Mouse (Mus musculus) CH12.LX (cell line): ENCODE results near the gene 4922502D21Rik. TPM values are rescaled to one million over a fixed set of nuclear protein-coding genes. Genes with fewer than 3 reads are reported as not detected.

ENCODE experiments used
- DNase-seq: peaks from one replicate; pipeline ENCODE4 v3.0.0-alpha.2; 2013; ENCODE audit errors: extremely low read depth
- H3K27ac ChIP-seq: 2 replicates; pipeline ENCODE4 v1.5.1; 2012; ENCODE audit warnings: low read depth, mild to moderate bottlenecking, control low read depth, moderate library complexity; ENCODE audit not compliant: insufficient read depth
- H3K27me3 ChIP-seq: replicated peaks from 2 replicates; pipeline ENCODE3; 2012; ENCODE audit warnings: inconsistent platforms
- H3K36me3 ChIP-seq, 2 experiments: replicated peaks in 1 of 2; 2 replicates each; pipeline versions ENCODE3 to v1.6.1; 2012; ENCODE audit warnings: inconsistent platforms in 1 of 2, low read length in 1 of 2, mild to moderate bottlenecking in 1 of 2, mixed read lengths in 1 of 2, moderate library complexity in 1 of 2; ENCODE audit not compliant: control insufficient read depth in 1 of 2, insufficient read depth in 1 of 2
- H3K4me1 ChIP-seq, 2 experiments: 2 replicates each; pipeline ENCODE4 v1.6.1; 2012; ENCODE audit warnings: inconsistent platforms in 1 of 2, moderate library complexity in 1 of 2; ENCODE audit not compliant: insufficient read depth in 2 of 2, control insufficient read depth in 1 of 2
- H3K4me2 ChIP-seq: 2 replicates; pipeline ENCODE4 v1.6.1; 2012; ENCODE audit warnings: low read depth, mild to moderate bottlenecking, control low read depth; ENCODE audit not compliant: poor library complexity, insufficient read depth, severe bottlenecking
- H3K4me3 ChIP-seq, 3 experiments: fragments of 150-350 bp in 1 of 3; sonication (generic) in 1 of 3; replicated peaks in 1 of 3; 2 replicates each; pipeline versions ENCODE3 to v1.5.1; 2011 to 2012; ENCODE audit warnings: low read depth in 2 of 3, low read length in 2 of 3, mild to moderate bottlenecking in 2 of 3, moderate library complexity in 2 of 3, control low read depth in 1 of 3, improper control_type of control experiment in 1 of 3, inconsistent platforms in 1 of 3, mixed read lengths in 1 of 3; ENCODE audit not compliant: poor library complexity in 1 of 3
- H3K79me2 ChIP-seq: replicated peaks from 2 replicates; pipeline ENCODE4 v1.6.1; 2012; ENCODE audit warnings: mild to moderate bottlenecking, moderate library complexity; ENCODE audit not compliant: control insufficient read depth, poor library complexity, insufficient read depth, severe bottlenecking; ENCODE audit errors: extremely low read depth
- H3K9ac ChIP-seq: 2 replicates; pipeline ENCODE4 v1.6.1; 2012; ENCODE audit warnings: low read depth, mild to moderate bottlenecking, control low read depth, moderate library complexity; ENCODE audit not compliant: insufficient read depth
- H3K9me3 ChIP-seq: replicated peaks from 2 replicates; pipeline ENCODE3; 2012; ENCODE audit warnings: low read length, inconsistent platforms, mixed read lengths
- BHLHE40 ChIP-seq: IDR thresholded peaks from 2 replicates; pipeline ENCODE4 v1.6.1; 2011; ENCODE audit warnings: mild to moderate bottlenecking, low read depth, low read length, improper control_type of control experiment
- CHD2 ChIP-seq: IDR thresholded peaks from 2 replicates; pipeline ENCODE4 v1.6.1; 2011; ENCODE audit warnings: low read length, improper control_type of control experiment
- E2F4 ChIP-seq: IDR thresholded peaks from 2 replicates; pipeline ENCODE4 v1.6.1; 2011; ENCODE audit warnings: low read depth, low read length, improper control_type of control experiment; ENCODE audit not compliant: insufficient replicate concordance
- ELF1 ChIP-seq: IDR thresholded peaks from 2 replicates; pipeline ENCODE4 v1.6.1; 2014; ENCODE audit warnings: low read depth, mild to moderate bottlenecking, inconsistent platforms, low read length, improper control_type of control experiment
- EP300 ChIP-seq: IDR thresholded peaks from 2 replicates; pipeline ENCODE4 v1.6.1; 2011; ENCODE audit warnings: low read length, improper control_type of control experiment
- ETS1 ChIP-seq: conservative IDR thresholded peaks from 2 replicates; pipeline ENCODE4 v1.6.1; 2012; ENCODE audit warnings: low read depth, mild to moderate bottlenecking, inconsistent platforms, low read length, improper control_type of control experiment, moderate library complexity
- IRF4 ChIP-seq: IDR thresholded peaks from 2 replicates; pipeline ENCODE4 v1.6.1; 2014; ENCODE audit warnings: low read depth, mild to moderate bottlenecking, inconsistent platforms, low read length, improper control_type of control experiment
- JUND ChIP-seq: conservative IDR thresholded peaks from 2 replicates; pipeline ENCODE4 v1.6.1; 2011; ENCODE audit warnings: low read depth, low read length, improper control_type of control experiment
- KAT2A ChIP-seq: IDR thresholded peaks from 2 replicates; pipeline ENCODE4 v1.6.1; 2012; ENCODE audit warnings: low read length, improper control_type of control experiment, inconsistent platforms; ENCODE audit not compliant: insufficient replicate concordance
- MAFK ChIP-seq: IDR thresholded peaks from 2 replicates; pipeline ENCODE4 v1.6.1; 2011; ENCODE audit warnings: low read length, improper control_type of control experiment; ENCODE audit not compliant: insufficient replicate concordance
- MAX ChIP-seq: IDR thresholded peaks from 2 replicates; pipeline ENCODE4 v1.6.1; 2011; ENCODE audit warnings: low read length, improper control_type of control experiment
- MAZ ChIP-seq: IDR thresholded peaks from 2 replicates; pipeline ENCODE4 v1.6.1; 2012; ENCODE audit warnings: low read depth, mild to moderate bottlenecking, inconsistent platforms, low read length, improper control_type of control experiment, moderate library complexity
- MEF2A ChIP-seq: IDR thresholded peaks from 2 replicates; pipeline ENCODE4 v1.6.1; 2014; ENCODE audit warnings: low read depth, mild to moderate bottlenecking, inconsistent platforms, low read length, improper control_type of control experiment, borderline replicate concordance
- MXI1 ChIP-seq: IDR thresholded peaks from 2 replicates; pipeline ENCODE4 v1.6.1; 2011; ENCODE audit warnings: mild to moderate bottlenecking, low read depth, low read length, improper control_type of control experiment
- MYC ChIP-seq: IDR thresholded peaks from 2 replicates; pipeline ENCODE4 v1.6.1; 2011; ENCODE audit warnings: low read depth, mild to moderate bottlenecking, improper control_type of control experiment, low read length
- NELFE ChIP-seq: IDR thresholded peaks from 2 replicates; pipeline ENCODE4 v1.6.1; 2011; ENCODE audit warnings: low read depth, low read length, improper control_type of control experiment
- NRF1 ChIP-seq: IDR thresholded peaks from 2 replicates; pipeline ENCODE4 v1.6.1; 2014; ENCODE audit warnings: low read depth, mild to moderate bottlenecking, inconsistent platforms, low read length, improper control_type of control experiment, moderate library complexity
- RCOR1 ChIP-seq: conservative IDR thresholded peaks from 2 replicates; pipeline ENCODE4 v1.6.1; 2012; ENCODE audit warnings: low read depth, mild to moderate bottlenecking, inconsistent platforms, low read length, improper control_type of control experiment
- SIN3A ChIP-seq: IDR thresholded peaks from 2 replicates; pipeline ENCODE4 v1.6.1; 2012; ENCODE audit warnings: low read length, improper control_type of control experiment, inconsistent platforms
- SMC3 ChIP-seq: IDR thresholded peaks from 2 replicates; pipeline ENCODE4 v1.6.1; 2011; ENCODE audit warnings: low read depth, low read length, improper control_type of control experiment
- TBP ChIP-seq: conservative IDR thresholded peaks from 2 replicates; pipeline ENCODE4 v1.6.1; 2011; ENCODE audit warnings: low read depth, low read length, improper control_type of control experiment
- TCF12 ChIP-seq: IDR thresholded peaks from 2 replicates; pipeline ENCODE4 v1.6.1; 2014; ENCODE audit warnings: low read depth, mild to moderate bottlenecking, inconsistent platforms, low read length, improper control_type of control experiment
- ZNF384 ChIP-seq: IDR thresholded peaks from 2 replicates; pipeline ENCODE4 v1.6.1; 2012; ENCODE audit warnings: low read depth, low read length, improper control_type of control experiment, inconsistent platforms
- dilution Hi-C: fragments of 300-500 bp; cut with MboI; formaldehyde crosslinking; loops from 2 replicates; pipeline ENCODE4 v1.14.3; 2020; ENCODE audit warnings: low sequenced_read_pairs; ENCODE audit not compliant: extremely low pct_unique_long_range_greater_than_20kb, extremely low pct_ligation_motif_present
- in situ Hi-C: fragments of 300-500 bp; cut with MboI; formaldehyde crosslinking; loops from 3 replicates; pipeline ENCODE4 v1.14.3; 2019; ENCODE audit warnings: low sequenced_read_pairs, low pct_ligation_motif_present, low pct_unique_long_range_greater_than_20kb, mixed read lengths
- polyA plus RNA-seq: library from polyadenylated mRNA; unstranded; fragments of >175 nt; gene quantifications from 2 replicates; pipeline ENCODE4 v1.2.1, GENCODE M21; 2012; ENCODE audit warnings: low read depth; ENCODE audit not compliant: insufficient read length
- total RNA-seq, 2 experiments: library from RNA; depleted of rRNA; stranded (reverse); fragments of 300-350 nt in 1 of 2; fragments of >200 nt in 1 of 2; gene quantifications; 2 replicates each; pipeline ENCODE4 v1.2.3; 2012 to 2014

4922502D21Rik gene
- total and polyA plus RNA-seq, 3 experiments = 0.23 to 2.8 (median 0.46) TPM

DNA sequence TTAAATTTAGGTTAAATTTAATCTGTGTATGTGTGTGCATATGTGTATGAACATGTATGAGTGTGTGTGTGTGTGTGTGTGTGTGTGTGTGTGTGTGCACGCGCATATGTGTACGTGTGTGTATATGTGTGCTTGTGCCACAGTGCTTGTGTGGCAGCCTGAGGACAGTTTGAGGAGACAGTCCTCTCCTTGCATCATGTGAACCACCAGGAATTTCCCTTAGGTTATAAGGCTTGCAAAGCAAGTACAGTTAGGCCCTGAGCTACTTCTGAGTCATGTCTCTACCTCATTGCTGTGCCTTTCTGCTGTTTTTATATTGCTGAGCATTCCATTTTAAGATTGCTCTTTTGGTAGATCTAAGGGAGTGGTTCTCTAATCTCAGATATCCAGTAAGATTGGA lies 19.5 kb upstream of the 4922502D21Rik start:
- peaks cover 9% of the 10 kb centered on the region for H3K9me3 ChIP-seq
- H3K79me2 ChIP-seq = no peaks in the 10 kb centered on the region
- TF ChIP-seq NELFE (no peak), BHLHE40 (peak; percentile 66), KAT2A (no peak), NRF1 (no peak), SMC3 (no peak), ETS1 (no peak), CHD2 (no peak), MEF2A (peak; percentile 37; the same call in 1 of the 2 replicates), TBP (0 out of 2 replicates have a peak, but pooled peaks have one; percentile 58), E2F4 (no peak), MAZ (no peak)
- TF ChIP-seq, all 38 proteins: peak for 3
- Histone ChIP-seq H3K36me3 (peaks cover 0 to 5% of the 10 kb centered on the region in 2 experiments), H3K4me2 (peak overlapping the region; percentile 69), H3K9ac (peak overlapping the region; percentile 32), H3K27ac (peak overlapping the region; percentile 94), H3K4me1 (peaks cover 4 to 31% of the 10 kb centered on the region in 2 experiments), H3K4me3 (peak overlapping the region; percentile 28 to 35 (median 33)), H3K27me3 (no peaks in the 10 kb centered on the region)
- in situ Hi-C loops = loop anchor here (25.0 kb wide), 1 partner anchor 514 kb away; the partner anchor contains the start of genes Gm44511 and Klrb1b
- DNase-seq = peak; percentile 65
- dilution Hi-C loops = no loop called here

DNA sequence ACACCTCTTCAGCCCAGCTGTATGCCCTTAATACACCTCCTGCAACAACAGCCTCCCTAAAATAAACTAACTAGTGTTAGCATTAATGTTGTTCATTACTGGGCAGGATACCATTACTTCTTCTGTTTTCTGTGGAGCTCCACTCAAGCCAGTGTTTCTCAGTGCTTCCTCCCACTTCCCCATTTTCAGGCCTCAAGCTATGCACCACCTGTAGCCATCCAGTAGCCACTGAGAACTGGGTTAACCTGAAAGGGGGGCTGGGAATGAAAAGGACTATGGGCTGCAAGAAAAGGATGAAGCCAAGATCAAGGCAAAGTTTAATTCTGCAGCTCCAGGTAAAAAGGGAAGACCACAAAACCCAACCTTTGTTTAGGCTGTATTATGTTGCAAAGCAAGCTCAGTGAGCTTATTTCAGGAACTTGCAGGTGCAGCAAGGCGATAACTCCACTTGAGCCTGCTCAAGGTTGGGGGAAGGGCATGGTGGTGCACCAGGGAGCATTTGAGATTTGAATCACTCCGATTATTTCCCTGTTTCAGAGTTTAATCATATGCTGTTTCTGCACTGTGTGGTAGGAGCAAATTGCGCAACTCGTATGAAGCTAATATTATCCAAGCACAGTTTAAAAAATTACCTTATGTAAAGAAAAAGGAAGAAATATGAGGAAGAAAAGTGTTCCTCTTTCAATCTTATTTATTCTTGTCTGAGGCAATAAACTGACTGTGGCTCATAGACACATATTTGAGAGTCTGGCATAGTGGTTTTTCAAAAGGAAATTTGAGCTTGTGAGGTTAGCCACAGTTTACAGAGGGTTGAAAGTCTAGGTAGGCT lies 18.1 kb upstream of the 4922502D21Rik start:
- Histone ChIP-seq H3K27me3 (no peaks in the 10 kb centered on the region), H3K36me3 (peaks cover 0 to 5% of the 10 kb centered on the region in 2 experiments), H3K4me2 (peak overlapping the region; percentile 56; the same call in 1 of the 2 replicates), H3K9me3 (peaks cover 9% of the 10 kb centered on the region), H3K4me3 (no peak overlapping the region), H3K9ac (no peak overlapping the region), H3K27ac (peak overlapping the region; percentile 67), H3K4me1 (peaks cover 4 to 26% of the 10 kb centered on the region in 2 experiments), H3K79me2 (no peaks in the 10 kb centered on the region)
- TF ChIP-seq EP300 (peak; percentile 92), MAFK (0 out of 2 replicates have a peak, but pooled peaks have one; percentile 43), TCF12 (peak; percentile 74), ETS1 (peak; percentile 49), ZNF384 (no peak), JUND (peak; percentile 47; the same call in 1 of the 2 replicates), SIN3A (peak; percentile 30; the same call in 1 of the 2 replicates), MEF2A (peak; percentile 58; the same call in 1 of the 2 replicates), SMC3 (0 out of 2 replicates have a peak, but pooled peaks have one; percentile 4), IRF4 (peak; percentile 87), KAT2A (0 out of 2 replicates have a peak, but pooled peaks have one; percentile 44), CHD2 (peak; percentile 87), E2F4 (0 out of 2 replicates have a peak, but pooled peaks have one; percentile 18), MYC (no peak), MAZ (no peak), RCOR1 (0 out of 2 replicates have a peak, but pooled peaks have one; percentile 69), MXI1 (no peak), ELF1 (no peak), MAX (0 out of 2 replicates have a peak, but pooled peaks have one; percentile 8)
- dilution Hi-C loops = no loop called here
- in situ Hi-C loops = loop anchor here (25.0 kb wide), 1 partner anchor 512 kb away; the partner anchor contains the start of genes Gm44511 and Klrb1b
- DNase-seq = peak; percentile 86
